Mouse (Mus musculus): ENCODE measurements around the gene 1700001O22Rik. TPM values are rescaled to one million over a fixed set of nuclear protein-coding genes. Genes with fewer than 3 reads are reported as not detected.

1700001O22Rik gene
- polyA plus RNA-seq, 1 experiment from 2014 or later: 2.4 TPM

Other genes starting within 250 kb of the 1700001O22Rik start
- 2.0 and 2.2 TPM in 2 replicates for gene Cstad, start 208.6 kb downstream of the 1700001O22Rik start, polyA plus RNA-seq (2015; fragmentation: Nextera tagmentation; extraction: Ambion mirVana)
- 86.3 and 89.5 TPM in 2 replicates for gene Ntmt1, start 4.2 kb upstream of the 1700001O22Rik start, polyA plus RNA-seq (2015; fragmentation: Nextera tagmentation; extraction: Ambion mirVana)
- gene Asb6, start 26.7 kb upstream of the 1700001O22Rik start, polyA plus RNA-seq (2015; fragmentation: Nextera tagmentation; extraction: Ambion mirVana): 32.8 and 34.4 TPM in 2 replicates
- gene Prrx2, start 31.3 kb upstream of the 1700001O22Rik start, polyA plus RNA-seq (2015; fragmentation: Nextera tagmentation; extraction: Ambion mirVana): 47.6 and 65.0 TPM in 2 replicates
- 27.6 and 35.3 TPM in 2 replicates for gene Ptges, start 126.2 kb upstream of the 1700001O22Rik start, polyA plus RNA-seq (2015; fragmentation: Nextera tagmentation; extraction: Ambion mirVana)
- gene Tor1b, start 149.3 kb upstream of the 1700001O22Rik start, polyA plus RNA-seq (2015; fragmentation: Nextera tagmentation; extraction: Ambion mirVana): 38.5 and 40.4 TPM in 2 replicates
- gene Tor1a, start 164.3 kb upstream of the 1700001O22Rik start, polyA plus RNA-seq (2015; fragmentation: Nextera tagmentation; extraction: Ambion mirVana): 78.6 and 81.4 TPM in 2 replicates
- 53.5 and 58.2 TPM in 2 replicates for gene BC005624, start 178.5 kb upstream of the 1700001O22Rik start, polyA plus RNA-seq (2015; fragmentation: Nextera tagmentation; extraction: Ambion mirVana)
- gene Usp20, start 178.6 kb upstream of the 1700001O22Rik start, polyA plus RNA-seq (2015; fragmentation: Nextera tagmentation; extraction: Ambion mirVana): 24.0 and 31.2 TPM in 2 replicates

Measured in limb, embryonic 15.5 days (tissue).